Mouse (Mus musculus): Measurements from ENCODE around the gene Krt14. TPM values are rescaled to one million over a fixed set of nuclear protein-coding genes. Genes with fewer than 3 reads are reported as not detected.
A peak's percentile ranks its signal among the peaks of the same experiment; 100 is the strongest.

Gene Krt14
- polyA plus RNA-seq, 1 experiment from 2014 or later, result 3.9 TPM

DNA sequence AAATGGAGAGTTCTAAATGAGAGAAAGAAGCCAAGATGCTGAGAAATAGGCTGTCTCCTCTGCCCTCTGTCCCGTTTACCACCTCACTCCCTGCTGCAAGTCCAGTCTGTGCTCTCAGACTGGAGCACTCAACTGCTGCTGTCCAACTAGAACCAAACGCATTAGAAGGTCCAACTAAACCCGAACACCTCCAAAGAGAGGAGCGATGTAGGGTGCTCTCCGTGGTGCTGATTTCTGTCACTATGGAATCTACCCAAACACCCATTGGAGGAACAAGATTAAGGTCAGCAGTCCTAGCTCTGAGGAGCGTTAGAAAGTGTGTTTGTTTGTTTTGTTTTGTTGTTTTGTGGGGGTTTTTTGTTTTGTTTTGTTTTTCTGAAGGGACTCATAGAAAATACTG lies 3.9 kb downstream of the Krt14 start:
- Histone ChIP-seq H3K9ac (ENCODE audit: low read depth, low read length) (no peak overlapping the region), H3K36me3 (ENCODE audit: control insufficient read depth, insufficient read depth, low read length) (no peaks in the 10 kb centered on the region), H3K27me3 (ENCODE audit: control insufficient read depth, insufficient read depth, low read length) (no peaks in the 10 kb centered on the region), H3K9me3 (ENCODE audit: control insufficient read depth, low read length) (no peaks in the 10 kb centered on the region), H3K27ac (ENCODE audit: low read depth, low read length) (no peak overlapping the region), H3K4me2 (replicated peaks; ENCODE audit: low read depth, low read length) (no peak overlapping the region), H3K4me1 (replicated peaks; ENCODE audit: control insufficient read depth, insufficient read depth, low read length) (no peaks in the 10 kb centered on the region), H3K4me3 (ENCODE audit: low read depth, low read length) (no peak overlapping the region)
- WGBS, result 27% methylated on average over 6 of the region's 6 CpGs
- ATAC-seq (ENCODE audit: low FRiP score), result no peak
- DNase-seq (ENCODE audit: low spot score), result peak; percentile 64

DNA sequence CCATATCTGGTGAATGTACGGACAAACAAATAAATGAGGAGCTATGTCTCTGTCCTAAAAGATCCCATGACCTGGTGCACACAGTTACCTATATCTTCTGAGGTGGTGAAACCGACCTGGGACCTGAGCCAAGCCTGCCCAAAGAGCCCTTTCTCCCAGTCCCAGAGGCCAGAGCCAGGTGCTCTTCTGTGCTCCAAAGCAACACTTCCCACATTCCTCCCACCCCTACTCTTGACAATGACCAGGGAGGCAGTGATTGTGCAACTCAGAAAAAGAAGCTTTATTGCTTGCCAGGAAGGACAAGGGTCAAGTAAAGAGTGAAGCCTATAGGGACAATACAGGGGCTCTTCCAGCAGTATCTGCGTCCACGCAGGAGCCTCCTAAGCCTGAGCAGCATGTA lies 4.4 kb downstream of the Krt14 start:
- H3K27me3 ChIP-seq (ENCODE audit: control insufficient read depth, insufficient read depth, low read length), result no peaks in the 10 kb centered on the region
- no peak for ATAC-seq (ENCODE audit: low FRiP score)
- no peaks in the 10 kb centered on the region for H3K36me3 ChIP-seq (ENCODE audit: control insufficient read depth, insufficient read depth, low read length)
- no peak overlapping the region for H3K4me3 ChIP-seq (ENCODE audit: low read depth, low read length)
- H3K4me2 ChIP-seq (replicated peaks; ENCODE audit: low read depth, low read length), result no peak overlapping the region
- H3K4me1 ChIP-seq (replicated peaks; ENCODE audit: control insufficient read depth, insufficient read depth, low read length), result no peaks in the 10 kb centered on the region
- no peak overlapping the region for H3K27ac ChIP-seq (ENCODE audit: low read depth, low read length)
- H3K9me3 ChIP-seq (ENCODE audit: control insufficient read depth, low read length), result no peaks in the 10 kb centered on the region
- 86% methylated on average over 4 of the region's 4 CpGs for WGBS
- DNase-seq (ENCODE audit: low spot score), result no peak
- no peak overlapping the region for H3K9ac ChIP-seq (ENCODE audit: low read depth, low read length)

DNA sequence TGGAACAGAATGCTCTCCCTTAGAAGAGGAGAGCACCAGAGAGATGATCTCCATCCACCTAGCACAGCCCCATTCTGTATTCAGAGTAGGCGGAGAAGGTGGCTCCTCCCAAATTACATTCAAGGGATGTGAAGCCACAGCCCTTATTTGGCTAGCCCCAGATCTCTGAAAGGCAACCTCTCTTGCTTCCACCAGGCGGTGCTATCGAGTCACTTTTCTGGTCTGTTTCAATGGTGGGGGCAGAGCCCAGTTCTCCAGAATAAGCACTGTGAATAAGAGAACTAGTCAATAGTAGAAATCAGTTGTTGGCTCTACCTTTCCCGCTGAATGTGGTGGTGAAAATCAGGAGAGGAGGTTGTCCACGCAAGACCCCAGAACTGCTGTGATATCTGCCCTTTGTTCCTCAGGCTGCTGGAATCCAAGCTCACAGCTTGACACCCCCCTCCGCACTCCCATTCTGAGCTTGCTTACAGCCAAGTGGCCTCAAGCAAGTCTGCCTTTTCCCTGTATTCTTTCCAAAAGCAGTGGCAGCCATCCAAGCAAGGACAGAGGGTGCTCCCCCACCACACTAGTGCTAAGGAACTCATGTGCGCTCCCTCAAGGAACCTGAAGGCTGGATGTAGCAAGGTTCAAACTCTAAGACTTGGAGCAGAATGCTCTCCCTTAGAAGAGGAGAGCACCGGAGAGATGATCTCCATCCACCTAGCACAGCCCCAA lies 7.1 kb downstream of the Krt14 start:
- H3K4me2 ChIP-seq (replicated peaks; ENCODE audit: low read depth, low read length), result no peak overlapping the region
- H3K27me3 ChIP-seq (ENCODE audit: control insufficient read depth, insufficient read depth, low read length), result no peaks in the 10 kb centered on the region
- H3K9ac ChIP-seq (ENCODE audit: low read depth, low read length), result no peak overlapping the region
- no peaks in the 10 kb centered on the region for H3K36me3 ChIP-seq (ENCODE audit: control insufficient read depth, insufficient read depth, low read length)
- H3K4me1 ChIP-seq (replicated peaks; ENCODE audit: control insufficient read depth, insufficient read depth, low read length), result no peaks in the 10 kb centered on the region
- ATAC-seq (ENCODE audit: low FRiP score) (no peak), DNase-seq (ENCODE audit: low spot score) (peak; percentile 19)
- H3K27ac ChIP-seq (ENCODE audit: low read depth, low read length), result no peak overlapping the region
- no peaks in the 10 kb centered on the region for H3K9me3 ChIP-seq (ENCODE audit: control insufficient read depth, low read length)
- no peak overlapping the region for H3K4me3 ChIP-seq (ENCODE audit: low read depth, low read length)
- WGBS, result 46% methylated on average over 8 of the region's 8 CpGs

DNA sequence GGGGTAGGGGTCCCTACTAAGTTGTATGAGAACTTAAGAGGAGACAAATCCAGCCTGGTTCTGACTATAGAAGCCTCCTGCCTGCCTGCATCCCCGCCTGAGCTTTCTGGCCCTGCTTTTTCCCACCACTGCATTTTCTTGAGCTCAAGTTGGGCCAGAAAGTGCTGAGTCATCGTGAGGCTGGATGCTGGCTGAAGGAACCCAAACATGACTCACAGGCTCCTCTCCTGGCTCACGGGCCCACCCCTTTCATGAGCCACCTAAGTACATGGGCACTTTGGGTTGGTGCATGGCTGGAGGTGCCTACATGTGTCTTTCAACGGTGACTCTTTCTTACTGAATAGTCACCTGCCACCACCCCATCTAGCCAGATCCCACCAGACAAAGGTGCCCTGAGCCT lies 8.7 kb downstream of the Krt14 start:
- H3K36me3 ChIP-seq (ENCODE audit: control insufficient read depth, insufficient read depth, low read length), result no peaks in the 10 kb centered on the region
- no peak for DNase-seq (ENCODE audit: low spot score)
- no peak overlapping the region for H3K27ac ChIP-seq (ENCODE audit: low read depth, low read length)
- H3K9ac ChIP-seq (ENCODE audit: low read depth, low read length), result no peak overlapping the region
- no peak overlapping the region for H3K4me3 ChIP-seq (ENCODE audit: low read depth, low read length)
- H3K4me2 ChIP-seq (replicated peaks; ENCODE audit: low read depth, low read length), result no peak overlapping the region
- ATAC-seq (ENCODE audit: low FRiP score), result no peak
- H3K4me1 ChIP-seq (replicated peaks; ENCODE audit: control insufficient read depth, insufficient read depth, low read length), result no peaks in the 10 kb centered on the region
- H3K27me3 ChIP-seq (ENCODE audit: control insufficient read depth, insufficient read depth, low read length), result no peaks in the 10 kb centered on the region
- 78% methylated on average over 4 of the region's 4 CpGs for WGBS
- no peaks in the 10 kb centered on the region for H3K9me3 ChIP-seq (ENCODE audit: control insufficient read depth, low read length)

DNA sequence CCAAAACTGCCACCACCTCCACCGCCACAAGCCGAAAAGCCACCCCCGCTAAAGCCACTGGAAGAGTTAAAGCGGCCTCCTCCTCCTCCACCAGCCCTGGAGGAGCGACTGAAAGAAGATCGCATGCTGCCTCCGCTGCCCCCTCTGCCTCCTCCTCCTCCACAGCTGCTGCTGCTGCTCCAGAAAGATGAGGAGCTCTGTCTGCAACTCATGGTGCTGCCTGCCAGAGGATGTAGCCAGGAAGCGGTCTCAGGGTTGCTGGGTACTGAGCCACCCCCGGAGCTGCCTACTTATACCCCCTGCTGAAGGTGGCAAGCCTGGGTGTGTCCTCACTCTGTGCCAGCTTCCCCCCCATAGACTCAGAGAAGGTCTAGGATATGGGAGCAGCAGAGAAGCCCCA lies 14.4 kb downstream of the Krt14 start, which contains the start of gene Krt9:
TSS of gene Krt9 (minus strand) at position 255 of the 400 bp plus-strand sequence.
- 66% methylated on average over 9 of the region's 9 CpGs for WGBS
- no peak within 1 kb of the TSS for H3K4me3 ChIP-seq (ENCODE audit: low read depth, low read length)
- no peak for ATAC-seq (ENCODE audit: low FRiP score)
- H3K36me3 ChIP-seq (ENCODE audit: control insufficient read depth, insufficient read depth, low read length), result no peaks in the 10 kb centered on the region
- H3K27ac ChIP-seq (ENCODE audit: low read depth, low read length), result no peak within 1 kb of the TSS
- no peak for DNase-seq (ENCODE audit: low spot score)
- H3K9ac ChIP-seq (ENCODE audit: low read depth, low read length), result no peak within 1 kb of the TSS
- no peak within 1 kb of the TSS for H3K4me2 ChIP-seq (replicated peaks; ENCODE audit: low read depth, low read length)
- H3K9me3 ChIP-seq (ENCODE audit: control insufficient read depth, low read length), result no peaks in the 10 kb centered on the region
- no peaks in the 10 kb centered on the region for H3K4me1 ChIP-seq (replicated peaks; ENCODE audit: control insufficient read depth, insufficient read depth, low read length)
- no peaks in the 10 kb centered on the region for H3K27me3 ChIP-seq (ENCODE audit: control insufficient read depth, insufficient read depth, low read length)

DNA sequence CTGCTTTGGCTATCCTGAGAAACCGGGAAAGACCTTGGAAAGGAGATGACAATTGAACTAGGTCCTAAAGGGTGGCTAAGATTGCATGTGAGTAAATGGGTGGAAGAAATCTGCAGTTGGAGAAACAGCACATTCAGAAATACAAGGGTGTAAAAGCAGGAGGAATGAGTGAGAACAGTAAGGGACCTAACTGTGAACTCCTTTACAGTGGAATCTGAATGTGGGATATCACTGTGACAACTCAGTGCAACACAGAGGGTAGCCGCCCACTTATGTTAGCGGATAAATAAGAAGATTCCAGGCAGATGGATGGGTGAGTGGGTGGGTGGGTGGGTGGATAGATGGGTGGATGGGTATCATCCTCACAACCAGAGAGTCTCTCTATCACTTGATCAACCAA lies 15.5 kb downstream of the Krt14 start:
- DNase-seq (ENCODE audit: low spot score), result no peak
- no peak overlapping the region for H3K9ac ChIP-seq (ENCODE audit: low read depth, low read length)
- no peaks in the 10 kb centered on the region for H3K9me3 ChIP-seq (ENCODE audit: control insufficient read depth, low read length)
- H3K4me2 ChIP-seq (replicated peaks; ENCODE audit: low read depth, low read length), result no peak overlapping the region
- H3K36me3 ChIP-seq (ENCODE audit: control insufficient read depth, insufficient read depth, low read length), result no peaks in the 10 kb centered on the region
- H3K4me1 ChIP-seq (replicated peaks; ENCODE audit: control insufficient read depth, insufficient read depth, low read length), result no peaks in the 10 kb centered on the region
- H3K27ac ChIP-seq (ENCODE audit: low read depth, low read length), result no peak overlapping the region
- WGBS, result 93% methylated on average over 3 of the region's 3 CpGs
- ATAC-seq (ENCODE audit: low FRiP score), result no peak
- no peaks in the 10 kb centered on the region for H3K27me3 ChIP-seq (ENCODE audit: control insufficient read depth, insufficient read depth, low read length)
- H3K4me3 ChIP-seq (ENCODE audit: low read depth, low read length), result no peak overlapping the region

DNA sequence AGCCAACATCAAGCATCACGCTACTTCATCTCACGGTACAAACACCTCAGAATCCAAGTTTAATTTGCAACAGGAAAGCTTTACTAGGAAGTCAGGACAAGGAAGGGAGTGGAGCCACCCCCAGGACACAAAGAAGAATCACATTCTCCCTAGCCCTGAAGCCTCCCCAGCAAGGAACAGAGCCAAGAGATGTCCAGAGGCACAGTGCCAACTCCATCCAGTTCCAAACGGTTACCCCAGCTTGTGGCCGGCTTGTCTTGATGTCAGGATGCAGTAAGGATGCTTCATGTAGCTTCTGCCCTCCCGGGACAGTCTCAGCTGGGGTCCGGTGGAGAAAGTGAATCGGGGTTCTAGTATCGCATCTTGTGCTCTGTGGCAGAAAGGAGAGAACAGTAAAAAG lies 20.6 kb downstream of the Krt14 start:
- Histone ChIP-seq H3K36me3 (ENCODE audit: control insufficient read depth, insufficient read depth, low read length) (no peaks in the 10 kb centered on the region), H3K4me1 (replicated peaks; ENCODE audit: control insufficient read depth, insufficient read depth, low read length) (no peaks in the 10 kb centered on the region), H3K9ac (ENCODE audit: low read depth, low read length) (no peak overlapping the region), H3K27me3 (ENCODE audit: control insufficient read depth, insufficient read depth, low read length) (no peaks in the 10 kb centered on the region), H3K27ac (ENCODE audit: low read depth, low read length) (no peak overlapping the region), H3K4me2 (replicated peaks; ENCODE audit: low read depth, low read length) (no peak overlapping the region), H3K9me3 (ENCODE audit: control insufficient read depth, low read length) (no peaks in the 10 kb centered on the region), H3K4me3 (ENCODE audit: low read depth, low read length) (no peak overlapping the region)
- DNase-seq (ENCODE audit: low spot score), result no peak
- ATAC-seq (ENCODE audit: low FRiP score), result no peak
- 84% methylated on average over 8 of the region's 8 CpGs for WGBS

DNA sequence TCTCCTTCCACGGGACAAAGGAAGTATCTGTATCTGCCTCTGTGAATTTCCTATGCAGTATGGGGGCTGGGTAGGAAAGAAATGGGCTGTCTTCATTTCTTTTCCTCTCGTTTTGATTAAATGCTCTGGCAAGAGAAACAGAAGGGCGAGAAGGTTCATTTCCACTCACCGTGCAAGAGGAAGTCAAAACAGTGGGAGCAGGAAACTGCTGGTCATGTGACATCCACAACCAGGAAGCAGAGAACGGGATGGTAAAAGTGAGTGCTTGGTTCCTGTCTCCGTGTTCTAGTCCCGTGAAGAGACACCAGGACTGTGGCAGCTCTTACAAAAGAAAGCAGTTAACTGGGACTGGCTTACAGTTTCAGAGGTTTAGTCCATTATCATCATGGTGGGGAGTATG lies 25.6 kb downstream of the Krt14 start:
- Histone ChIP-seq H3K4me2 (replicated peaks; ENCODE audit: low read depth, low read length) (no peak overlapping the region), H3K27ac (ENCODE audit: low read depth, low read length) (no peak overlapping the region), H3K4me3 (ENCODE audit: low read depth, low read length) (no peak overlapping the region), H3K9ac (ENCODE audit: low read depth, low read length) (no peak overlapping the region), H3K4me1 (replicated peaks; ENCODE audit: control insufficient read depth, insufficient read depth, low read length) (no peaks in the 10 kb centered on the region), H3K27me3 (ENCODE audit: control insufficient read depth, insufficient read depth, low read length) (no peaks in the 10 kb centered on the region), H3K9me3 (ENCODE audit: control insufficient read depth, low read length) (no peaks in the 10 kb centered on the region), H3K36me3 (ENCODE audit: control insufficient read depth, insufficient read depth, low read length) (no peaks in the 10 kb centered on the region)
- WGBS, result 80% methylated on average over 7 of the region's 7 CpGs
- DNase-seq (ENCODE audit: low spot score) (no peak), ATAC-seq (ENCODE audit: low FRiP score) (no peak)

DNA sequence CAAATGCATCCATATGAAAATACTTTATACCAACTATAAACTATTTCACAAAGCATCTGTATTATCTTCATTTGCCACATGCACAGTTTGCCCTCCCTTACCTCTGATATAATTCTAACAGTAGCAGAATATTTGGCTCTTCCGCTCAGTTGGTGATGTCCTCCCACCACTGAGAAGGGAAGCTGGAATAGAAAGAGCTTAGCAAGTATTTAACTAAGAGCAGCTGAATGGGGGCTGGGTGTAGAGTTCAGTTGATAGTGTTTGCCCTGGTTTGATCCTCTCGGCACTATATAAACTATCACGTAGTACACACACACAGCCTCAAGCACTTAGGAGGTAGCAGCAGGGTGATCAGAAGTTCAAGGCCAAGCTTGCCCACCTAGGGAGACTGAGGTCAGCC lies 28.1 kb downstream of the Krt14 start:
- ATAC-seq (ENCODE audit: low FRiP score) (no peak), DNase-seq (ENCODE audit: low spot score) (no peak)
- Histone ChIP-seq H3K27ac (ENCODE audit: low read depth, low read length) (no peak overlapping the region), H3K9ac (ENCODE audit: low read depth, low read length) (no peak overlapping the region), H3K4me2 (replicated peaks; ENCODE audit: low read depth, low read length) (no peak overlapping the region), H3K9me3 (ENCODE audit: control insufficient read depth, low read length) (no peaks in the 10 kb centered on the region), H3K36me3 (ENCODE audit: control insufficient read depth, insufficient read depth, low read length) (no peaks in the 10 kb centered on the region), H3K4me1 (replicated peaks; ENCODE audit: control insufficient read depth, insufficient read depth, low read length) (no peaks in the 10 kb centered on the region), H3K4me3 (ENCODE audit: low read depth, low read length) (no peak overlapping the region), H3K27me3 (ENCODE audit: control insufficient read depth, insufficient read depth, low read length) (no peaks in the 10 kb centered on the region)
- WGBS, result 79% methylated on average over 3 of the region's 3 CpGs

Data from hindbrain, embryonic 11.5 days (tissue).